Mouse (Mus musculus) neural tube, embryonic 14.5 days (tissue): Measurements from ENCODE around the gene Tjp3. TPM values are rescaled to one million over a fixed set of nuclear protein-coding genes. Genes with fewer than 3 reads are reported as not detected.

Experiments used
- ATAC-seq: fragments of 200-750 bp; cut with Nextera tagmentation; 2 replicates; pipeline ENCODE4 v1.8.0; 2017; ENCODE audit warnings: low read depth, mild to moderate bottlenecking, moderate TSS enrichment, moderate library complexity
- H3K27ac ChIP-seq: fragments of 300-500 bp; sonication (generic); 2 replicates; pipeline ENCODE4 v1.5.1; 2014; ENCODE audit warnings: low read depth, mild to moderate bottlenecking, control low read depth, low read length, moderate library complexity, mixed read lengths
- H3K27me3 ChIP-seq: fragments of 300-500 bp; sonication (generic); 2 replicates; pipeline ENCODE4 v1.6.1; 2014; ENCODE audit warnings: low read length; ENCODE audit not compliant: control insufficient read depth, insufficient read depth
- H3K36me3 ChIP-seq: fragments of 300-500 bp; sonication (generic); 2 replicates; pipeline ENCODE4 v1.6.1; 2014; ENCODE audit warnings: low read length, mixed read lengths; ENCODE audit not compliant: control insufficient read depth, insufficient read depth
- H3K4me1 ChIP-seq: fragments of 300-500 bp; sonication (generic); 2 replicates; pipeline ENCODE4 v1.6.1; 2014; ENCODE audit warnings: low read length; ENCODE audit not compliant: control insufficient read depth, insufficient read depth
- H3K4me2 ChIP-seq: fragments of 300-500 bp; sonication (generic); 2 replicates; pipeline ENCODE4 v1.6.1; 2014; ENCODE audit warnings: mild to moderate bottlenecking, low read depth, low read length, control low read depth
- H3K4me3 ChIP-seq: fragments of 300-500 bp; sonication (generic); 2 replicates; pipeline ENCODE4 v1.5.1; 2014; ENCODE audit warnings: low read depth, low read length, control low read depth, mixed read lengths
- H3K9ac ChIP-seq: fragments of 300-500 bp; sonication (generic); replicated peaks from 2 replicates; pipeline ENCODE4 v1.6.1; 2014; ENCODE audit warnings: low read depth, mild to moderate bottlenecking, control low read depth, low read length, mixed read lengths
- H3K9me3 ChIP-seq: fragments of 300-500 bp; sonication (generic); 2 replicates; pipeline ENCODE4 v1.6.1; 2016; ENCODE audit warnings: low read length; ENCODE audit not compliant: control insufficient read depth
- WGBS: fragments of 180-500 bp; shearing (Covaris S2); extraction: QIAGEN DNeasy Blood & Tissue Kit; methylation state at CpG from one replicate; pipeline ENCODE4 v1.1.7; 2014; 5-methylcytosine and 5-hydroxymethylcytosine counted together
- polyA plus RNA-seq: library from polyadenylated mRNA; unstranded; fragments of >200 nt; fragmentation: Nextera tagmentation; extraction: Ambion mirVana; gene quantifications from 2 replicates; pipeline ENCODE4 v1.2.1, GENCODE M21; 2014

The Tjp3 gene
- polyA plus RNA-seq, 1 experiment from 2014 or later = 2.6 TPM

- 35% methylated on average over 8 of the region's 8 CpGs for WGBS
- H3K27ac ChIP-seq = no peak overlapping the region
Measured at GRCm38 (mm10) chr10:81294442-81294841, 3.1 kb upstream of the Tjp3 start.

GRCm38 (mm10) chr10:81293334-81294030 lies 2.1 kb upstream of the Tjp3 start:
- ATAC-seq = peak; percentile 22
- Histone ChIP-seq H3K27me3 (no peaks in the 10 kb centered on the region; the same call in 1 of the 2 replicates), H3K27ac (peak overlapping the region; percentile 84), H3K4me2 (peak overlapping the region; percentile 92), H3K9me3 (no peaks in the 10 kb centered on the region), H3K9ac (peak overlapping the region; percentile 82), H3K4me1 (peaks cover 20% of the 10 kb centered on the region), H3K36me3 (no peaks in the 10 kb centered on the region), H3K4me3 (peak overlapping the region; percentile 74)
- WGBS = 5% methylated on average over 25 of the region's 25 CpGs

More at GRCm38 (mm10) chr10:81294442-81294841, 3.1 kb upstream of the Tjp3 start:
- Histone ChIP-seq H3K9ac (peak overlapping the region; percentile 82), H3K9me3 (no peaks in the 10 kb centered on the region), H3K27me3 (no peaks in the 10 kb centered on the region; the same call in 1 of the 2 replicates), H3K4me2 (peak overlapping the region; percentile 92), H3K4me3 (peak overlapping the region; percentile 74), H3K36me3 (no peaks in the 10 kb centered on the region; the same call in 1 of the 2 replicates), H3K4me1 (peaks cover 22% of the 10 kb centered on the region)
- no peak for ATAC-seq

GRCm38 (mm10) chr10:81292554-81293333 lies 1.4 kb upstream of the Tjp3 start, which contains the start of gene Pip5k1c:
Gene Pip5k1c (plus strand): TSS chr10:81292963.
- peaks cover 20% of the 10 kb centered on the region for H3K4me1 ChIP-seq
- WGBS = under 1% methylated on average over 78 of the region's 80 CpGs
- peak within 1 kb of the TSS; percentile 74 for H3K4me3 ChIP-seq
- H3K4me2 ChIP-seq = peak within 1 kb of the TSS; percentile 92
- ATAC-seq = peak; percentile 93
- H3K9me3 ChIP-seq = no peaks in the 10 kb centered on the region
- H3K27me3 ChIP-seq = no peaks in the 10 kb centered on the region; the same call in 1 of the 2 replicates
- no peaks in the 10 kb centered on the region for H3K36me3 ChIP-seq
- H3K9ac ChIP-seq = peak within 1 kb of the TSS; percentile 82
- H3K27ac ChIP-seq = peak within 1 kb of the TSS; percentile 84

- ATAC-seq = no peak
- 13% methylated on average over 24 of the region's 24 CpGs for WGBS
- no peaks in the 10 kb centered on the region for H3K36me3 ChIP-seq
- no peaks in the 10 kb centered on the region for H3K9me3 ChIP-seq
- H3K4me2 ChIP-seq = no peak overlapping the region
- H3K27ac ChIP-seq = no peak overlapping the region
- no peaks in the 10 kb centered on the region; the same call in 1 of the 2 replicates for H3K27me3 ChIP-seq
- peaks cover 20% of the 10 kb centered on the region for H3K4me1 ChIP-seq
- H3K9ac ChIP-seq = no peak overlapping the region
- no peak overlapping the region for H3K4me3 ChIP-seq
Measured at GRCm38 (mm10) chr10:81290698-81291460, 502 bp downstream of the Tjp3 start.

- peaks cover 18% of the 10 kb centered on the region for H3K4me1 ChIP-seq
- H3K9ac ChIP-seq = no peak overlapping the region
- H3K4me2 ChIP-seq = no peak overlapping the region
- no peaks in the 10 kb centered on the region for H3K9me3 ChIP-seq
- WGBS = 61% methylated on average over 14 of the region's 14 CpGs
- no peak overlapping the region for H3K27ac ChIP-seq
- H3K4me3 ChIP-seq = no peak overlapping the region
- no peaks in the 10 kb centered on the region for H3K36me3 ChIP-seq
- H3K27me3 ChIP-seq = no peaks in the 10 kb centered on the region; the same call in 1 of the 2 replicates
- no peak for ATAC-seq
Measured at GRCm38 (mm10) chr10:81289811-81290210, 1.6 kb downstream of the Tjp3 start.

- Histone ChIP-seq H3K4me1 (peaks cover 13% of the 10 kb centered on the region), H3K27me3 (no peaks in the 10 kb centered on the region; the same call in 1 of the 2 replicates), H3K4me3 (no peak overlapping the region), H3K9ac (no peak overlapping the region), H3K9me3 (no peaks in the 10 kb centered on the region), H3K27ac (no peak overlapping the region), H3K36me3 (no peaks in the 10 kb centered on the region), H3K4me2 (no peak overlapping the region)
- ATAC-seq = peak; percentile 1; the same call in 1 of the 2 replicates
- WGBS = 4% methylated on average over 7 of the region's 7 CpGs
Measured at GRCm38 (mm10) chr10:81289278-81289677, 2.1 kb downstream of the Tjp3 start.

- Histone ChIP-seq H3K4me3 (no peak overlapping the region), H3K9ac (no peak overlapping the region), H3K27me3 (no peaks in the 10 kb centered on the region; the same call in 1 of the 2 replicates), H3K4me2 (no peak overlapping the region), H3K4me1 (peaks cover 6% of the 10 kb centered on the region; the same call in 1 of the 2 replicates), H3K9me3 (no peaks in the 10 kb centered on the region), H3K36me3 (no peaks in the 10 kb centered on the region), H3K27ac (no peak overlapping the region)
- no peak for ATAC-seq
- 32% methylated on average over 6 of the region's 6 CpGs for WGBS
Measured at GRCm38 (mm10) chr10:81288601-81289000, 2.8 kb downstream of the Tjp3 start.

GRCm38 (mm10) chr10:81287513-81288157 lies 3.7 kb downstream of the Tjp3 start:
- no peak for ATAC-seq
- Histone ChIP-seq H3K36me3 (no peaks in the 10 kb centered on the region), H3K9ac (no peak overlapping the region), H3K27me3 (peaks cover 3% of the 10 kb centered on the region), H3K9me3 (no peaks in the 10 kb centered on the region), H3K4me3 (no peak overlapping the region), H3K4me1 (peaks cover 6% of the 10 kb centered on the region; the same call in 1 of the 2 replicates), H3K27ac (no peak overlapping the region), H3K4me2 (no peak overlapping the region)
- 60% methylated on average over 8 of the region's 8 CpGs for WGBS
